Mouse (Mus musculus) CH12.LX (cell line): ENCODE results near the gene Thtpa. TPM values are rescaled to one million over a fixed set of nuclear protein-coding genes. Genes with fewer than 3 reads are reported as not detected.

Source experiments
- DNase-seq: peaks from one replicate; pipeline ENCODE4 v3.0.0-alpha.2; 2013; ENCODE audit errors: extremely low read depth
- H3K27ac ChIP-seq: 2 replicates; pipeline ENCODE4 v1.5.1; 2012; ENCODE audit warnings: low read depth, mild to moderate bottlenecking, control low read depth, moderate library complexity; ENCODE audit not compliant: insufficient read depth
- H3K27me3 ChIP-seq: replicated peaks from 2 replicates; pipeline ENCODE3; 2012; ENCODE audit warnings: inconsistent platforms
- H3K36me3 ChIP-seq, 2 experiments: replicated peaks in 1 of 2; 2 replicates each; pipeline versions ENCODE3 to v1.6.1; 2012; ENCODE audit warnings: inconsistent platforms in 1 of 2, low read length in 1 of 2, mild to moderate bottlenecking in 1 of 2, mixed read lengths in 1 of 2, moderate library complexity in 1 of 2; ENCODE audit not compliant: control insufficient read depth in 1 of 2, insufficient read depth in 1 of 2
- H3K4me1 ChIP-seq, 2 experiments: 2 replicates each; pipeline ENCODE4 v1.6.1; 2012; ENCODE audit warnings: inconsistent platforms in 1 of 2, moderate library complexity in 1 of 2; ENCODE audit not compliant: insufficient read depth in 2 of 2, control insufficient read depth in 1 of 2
- H3K4me2 ChIP-seq: 2 replicates; pipeline ENCODE4 v1.6.1; 2012; ENCODE audit warnings: low read depth, mild to moderate bottlenecking, control low read depth; ENCODE audit not compliant: poor library complexity, insufficient read depth, severe bottlenecking
- H3K4me3 ChIP-seq, 3 experiments: fragments of 150-350 bp in 1 of 3; sonication (generic) in 1 of 3; replicated peaks in 1 of 3; 2 replicates each; pipeline versions ENCODE3 to v1.5.1; 2011 to 2012; ENCODE audit warnings: low read depth in 2 of 3, low read length in 2 of 3, mild to moderate bottlenecking in 2 of 3, moderate library complexity in 2 of 3, control low read depth in 1 of 3, improper control_type of control experiment in 1 of 3, inconsistent platforms in 1 of 3, mixed read lengths in 1 of 3; ENCODE audit not compliant: poor library complexity in 1 of 3
- H3K79me2 ChIP-seq: replicated peaks from 2 replicates; pipeline ENCODE4 v1.6.1; 2012; ENCODE audit warnings: mild to moderate bottlenecking, moderate library complexity; ENCODE audit not compliant: control insufficient read depth, poor library complexity, insufficient read depth, severe bottlenecking; ENCODE audit errors: extremely low read depth
- H3K9ac ChIP-seq: 2 replicates; pipeline ENCODE4 v1.6.1; 2012; ENCODE audit warnings: low read depth, mild to moderate bottlenecking, control low read depth, moderate library complexity; ENCODE audit not compliant: insufficient read depth
- H3K9me3 ChIP-seq: replicated peaks from 2 replicates; pipeline ENCODE3; 2012; ENCODE audit warnings: low read length, inconsistent platforms, mixed read lengths
- BHLHE40 ChIP-seq: IDR thresholded peaks from 2 replicates; pipeline ENCODE4 v1.6.1; 2011; ENCODE audit warnings: mild to moderate bottlenecking, low read depth, low read length, improper control_type of control experiment
- CHD1 ChIP-seq: IDR thresholded peaks from 2 replicates; pipeline ENCODE4 v1.6.1; 2012; ENCODE audit warnings: low read depth, low read length, improper control_type of control experiment, inconsistent platforms
- CHD2 ChIP-seq: IDR thresholded peaks from 2 replicates; pipeline ENCODE4 v1.6.1; 2011; ENCODE audit warnings: low read length, improper control_type of control experiment
- CTCF ChIP-seq, 2 experiments: IDR thresholded peaks in 1 of 2; conservative IDR thresholded peaks in 1 of 2; 2 replicates each; pipeline ENCODE4 v1.5.1; 2011 to 2012; ENCODE audit warnings: low read depth in 2 of 2, low read length in 2 of 2, improper control_type of control experiment in 1 of 2, inconsistent platforms in 1 of 2, mild to moderate bottlenecking in 1 of 2, moderate library complexity in 1 of 2
- E2F4 ChIP-seq: IDR thresholded peaks from 2 replicates; pipeline ENCODE4 v1.6.1; 2011; ENCODE audit warnings: low read depth, low read length, improper control_type of control experiment; ENCODE audit not compliant: insufficient replicate concordance
- ELF1 ChIP-seq: IDR thresholded peaks from 2 replicates; pipeline ENCODE4 v1.6.1; 2014; ENCODE audit warnings: low read depth, mild to moderate bottlenecking, inconsistent platforms, low read length, improper control_type of control experiment
- EP300 ChIP-seq: IDR thresholded peaks from 2 replicates; pipeline ENCODE4 v1.6.1; 2011; ENCODE audit warnings: low read length, improper control_type of control experiment
- ETS1 ChIP-seq: conservative IDR thresholded peaks from 2 replicates; pipeline ENCODE4 v1.6.1; 2012; ENCODE audit warnings: low read depth, mild to moderate bottlenecking, inconsistent platforms, low read length, improper control_type of control experiment, moderate library complexity
- GABPA ChIP-seq: IDR thresholded peaks from 2 replicates; pipeline ENCODE4 v1.6.1; 2012; ENCODE audit warnings: low read depth, low read length, improper control_type of control experiment, inconsistent platforms; ENCODE audit not compliant: insufficient replicate concordance
- HCFC1 ChIP-seq: IDR thresholded peaks from 2 replicates; pipeline ENCODE4 v1.6.1; 2012; ENCODE audit warnings: low read depth, mild to moderate bottlenecking, inconsistent platforms, low read length, improper control_type of control experiment
- IRF4 ChIP-seq: IDR thresholded peaks from 2 replicates; pipeline ENCODE4 v1.6.1; 2014; ENCODE audit warnings: low read depth, mild to moderate bottlenecking, inconsistent platforms, low read length, improper control_type of control experiment
- JUN ChIP-seq: IDR thresholded peaks from 2 replicates; pipeline ENCODE4 v1.6.1; 2011; ENCODE audit warnings: low read depth, mild to moderate bottlenecking, low read length, improper control_type of control experiment, moderate library complexity; ENCODE audit not compliant: insufficient read depth
- JUND ChIP-seq: conservative IDR thresholded peaks from 2 replicates; pipeline ENCODE4 v1.6.1; 2011; ENCODE audit warnings: low read depth, low read length, improper control_type of control experiment
- KAT2A ChIP-seq: IDR thresholded peaks from 2 replicates; pipeline ENCODE4 v1.6.1; 2012; ENCODE audit warnings: low read length, improper control_type of control experiment, inconsistent platforms; ENCODE audit not compliant: insufficient replicate concordance
- MAFK ChIP-seq: IDR thresholded peaks from 2 replicates; pipeline ENCODE4 v1.6.1; 2011; ENCODE audit warnings: low read length, improper control_type of control experiment; ENCODE audit not compliant: insufficient replicate concordance
- MAX ChIP-seq: IDR thresholded peaks from 2 replicates; pipeline ENCODE4 v1.6.1; 2011; ENCODE audit warnings: low read length, improper control_type of control experiment
- MAZ ChIP-seq: IDR thresholded peaks from 2 replicates; pipeline ENCODE4 v1.6.1; 2012; ENCODE audit warnings: low read depth, mild to moderate bottlenecking, inconsistent platforms, low read length, improper control_type of control experiment, moderate library complexity
- MEF2A ChIP-seq: IDR thresholded peaks from 2 replicates; pipeline ENCODE4 v1.6.1; 2014; ENCODE audit warnings: low read depth, mild to moderate bottlenecking, inconsistent platforms, low read length, improper control_type of control experiment, borderline replicate concordance
- MXI1 ChIP-seq: IDR thresholded peaks from 2 replicates; pipeline ENCODE4 v1.6.1; 2011; ENCODE audit warnings: mild to moderate bottlenecking, low read depth, low read length, improper control_type of control experiment
- MYC ChIP-seq: IDR thresholded peaks from 2 replicates; pipeline ENCODE4 v1.6.1; 2011; ENCODE audit warnings: low read depth, mild to moderate bottlenecking, improper control_type of control experiment, low read length
- NELFE ChIP-seq: IDR thresholded peaks from 2 replicates; pipeline ENCODE4 v1.6.1; 2011; ENCODE audit warnings: low read depth, low read length, improper control_type of control experiment
- NRF1 ChIP-seq: IDR thresholded peaks from 2 replicates; pipeline ENCODE4 v1.6.1; 2014; ENCODE audit warnings: low read depth, mild to moderate bottlenecking, inconsistent platforms, low read length, improper control_type of control experiment, moderate library complexity
- PAX5 ChIP-seq: IDR thresholded peaks from 2 replicates; pipeline ENCODE4 v1.6.1; 2012; ENCODE audit warnings: low read length, inconsistent platforms, mixed read lengths
- POLR2A ChIP-seq: IDR thresholded peaks from 2 replicates; pipeline ENCODE4 v1.6.1; 2011; ENCODE audit warnings: low read depth, mild to moderate bottlenecking, improper control_type of control experiment, low read length
- POLR2AphosphoS2 ChIP-seq: IDR thresholded peaks from 2 replicates; pipeline ENCODE4 v1.6.1; 2011; ENCODE audit warnings: low read depth, low read length, improper control_type of control experiment
- RAD21 ChIP-seq: IDR thresholded peaks from 2 replicates; pipeline ENCODE4 v1.6.1; 2011; ENCODE audit warnings: low read depth, mild to moderate bottlenecking, low read length, improper control_type of control experiment, moderate library complexity
- RCOR1 ChIP-seq: conservative IDR thresholded peaks from 2 replicates; pipeline ENCODE4 v1.6.1; 2012; ENCODE audit warnings: low read depth, mild to moderate bottlenecking, inconsistent platforms, low read length, improper control_type of control experiment
- SIN3A ChIP-seq: IDR thresholded peaks from 2 replicates; pipeline ENCODE4 v1.6.1; 2012; ENCODE audit warnings: low read length, improper control_type of control experiment, inconsistent platforms
- SMC3 ChIP-seq: IDR thresholded peaks from 2 replicates; pipeline ENCODE4 v1.6.1; 2011; ENCODE audit warnings: low read depth, low read length, improper control_type of control experiment
- TBP ChIP-seq: conservative IDR thresholded peaks from 2 replicates; pipeline ENCODE4 v1.6.1; 2011; ENCODE audit warnings: low read depth, low read length, improper control_type of control experiment
- TCF12 ChIP-seq: IDR thresholded peaks from 2 replicates; pipeline ENCODE4 v1.6.1; 2014; ENCODE audit warnings: low read depth, mild to moderate bottlenecking, inconsistent platforms, low read length, improper control_type of control experiment
- UBTF ChIP-seq: IDR thresholded peaks from 2 replicates; pipeline ENCODE4 v1.6.1; 2012; ENCODE audit warnings: low read depth, mild to moderate bottlenecking, inconsistent platforms, low read length, improper control_type of control experiment, moderate library complexity
- USF1 ChIP-seq: IDR thresholded peaks from 2 replicates; pipeline ENCODE4 v1.6.1; 2014; ENCODE audit warnings: low read depth, mild to moderate bottlenecking, inconsistent platforms, low read length, improper control_type of control experiment
- USF2 ChIP-seq: conservative IDR thresholded peaks from 2 replicates; pipeline ENCODE4 v1.6.1; 2011; ENCODE audit warnings: low read depth, low read length, improper control_type of control experiment
- ZC3H11A ChIP-seq: IDR thresholded peaks from 2 replicates; pipeline ENCODE4 v1.6.1; 2012; ENCODE audit warnings: low read depth, mild to moderate bottlenecking, inconsistent platforms, low read length, improper control_type of control experiment
- ZKSCAN1 ChIP-seq: IDR thresholded peaks from 2 replicates; pipeline ENCODE4 v1.6.1; 2012; ENCODE audit warnings: low read depth, inconsistent platforms, low read length, improper control_type of control experiment, borderline replicate concordance
- ZMIZ1 ChIP-seq: IDR thresholded peaks from 2 replicates; pipeline ENCODE4 v1.6.1; 2012; ENCODE audit warnings: low read depth, mild to moderate bottlenecking, inconsistent platforms, low read length, improper control_type of control experiment
- ZNF384 ChIP-seq: IDR thresholded peaks from 2 replicates; pipeline ENCODE4 v1.6.1; 2012; ENCODE audit warnings: low read depth, low read length, improper control_type of control experiment, inconsistent platforms
- dilution Hi-C: fragments of 300-500 bp; cut with MboI; formaldehyde crosslinking; loops from 2 replicates; pipeline ENCODE4 v1.14.3; 2020; ENCODE audit warnings: low sequenced_read_pairs; ENCODE audit not compliant: extremely low pct_unique_long_range_greater_than_20kb, extremely low pct_ligation_motif_present
- in situ Hi-C: fragments of 300-500 bp; cut with MboI; formaldehyde crosslinking; loops from 3 replicates; pipeline ENCODE4 v1.14.3; 2019; ENCODE audit warnings: low sequenced_read_pairs, low pct_ligation_motif_present, low pct_unique_long_range_greater_than_20kb, mixed read lengths
- polyA plus RNA-seq: library from polyadenylated mRNA; unstranded; fragments of >175 nt; gene quantifications from 2 replicates; pipeline ENCODE4 v1.2.1, GENCODE M21; 2012; ENCODE audit warnings: low read depth; ENCODE audit not compliant: insufficient read length
- total RNA-seq, 2 experiments: library from RNA; depleted of rRNA; stranded (reverse); fragments of 300-350 nt in 1 of 2; fragments of >200 nt in 1 of 2; gene quantifications; 2 replicates each; pipeline ENCODE4 v1.2.3; 2012 to 2014

The Thtpa gene
- total and polyA plus RNA-seq, 3 experiments, result 4.0 to 9.4 (median 6.7) TPM

DNA sequence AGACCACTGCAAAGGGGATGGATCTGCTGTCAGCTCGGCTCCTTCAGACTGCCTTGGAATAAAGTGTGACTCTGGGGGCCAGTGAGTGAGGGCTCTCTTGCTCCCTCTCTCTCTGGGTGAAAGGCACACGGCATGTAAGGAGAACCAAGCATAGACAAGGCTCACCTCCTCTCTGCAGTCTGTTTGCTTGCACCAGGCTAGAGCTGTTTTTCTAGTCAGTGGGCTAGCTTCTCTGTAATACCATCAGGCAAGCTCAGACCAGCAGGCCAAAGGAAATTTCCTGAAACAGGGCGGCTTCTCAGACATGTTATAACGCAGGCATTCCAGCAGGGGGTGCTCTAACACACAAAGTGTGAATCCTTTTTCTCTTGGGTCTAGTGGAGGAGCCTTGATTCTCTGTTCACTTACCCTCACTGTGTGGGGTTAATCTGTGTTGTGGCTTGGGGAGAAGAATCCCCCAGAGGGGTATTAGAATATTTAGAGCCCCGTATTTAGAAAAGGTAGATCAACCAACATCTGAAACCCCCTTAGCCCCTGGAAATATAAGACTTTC lies 53.9 kb downstream of the Thtpa start:
- no peaks in the 10 kb centered on the region for H3K36me3 ChIP-seq
- no peak overlapping the region for H3K27ac ChIP-seq
- no peaks in the 10 kb centered on the region for H3K9me3 ChIP-seq
- peak; percentile 83 for DNase-seq
- H3K27me3 ChIP-seq, result no peaks in the 10 kb centered on the region
- peaks cover 16 to 57% of the 10 kb centered on the region in 2 experiments for H3K4me1 ChIP-seq
- H3K9ac ChIP-seq, result no peak overlapping the region
- no peak overlapping the region for H3K4me2 ChIP-seq
- no peaks in the 10 kb centered on the region for H3K79me2 ChIP-seq
- dilution Hi-C loops, result no loop called here
- in situ Hi-C loops, result no loop called here
- TF ChIP-seq SIN3A (no peak), MAZ (no peak), GABPA (no peak), ELF1 (no peak), CHD2 (no peak), HCFC1 (no peak), USF1 (no peak), JUND (0 out of 2 replicates have a peak, but pooled peaks have one; percentile 17), MXI1 (no peak), MAX (peak; percentile 36; the same call in 1 of the 2 replicates), JUN (no peak), CHD1 (no peak), ZC3H11A (peak; percentile 43), UBTF (no peak), RAD21 (peak; percentile 91), TCF12 (0 out of 2 replicates have a peak, but pooled peaks have one; percentile 13), IRF4 (peak; percentile 33; the same call in 1 of the 2 replicates), EP300 (no peak), ZMIZ1 (no peak), NRF1 (no peak), E2F4 (no peak), TBP (no peak), NELFE (no peak), MEF2A (no peak), KAT2A (no peak), POLR2AphosphoS2 (no peak), BHLHE40 (no peak), ZKSCAN1 (no peak), SMC3 (peak; percentile 81), MAFK (no peak), ZNF384 (no peak), POLR2A (no peak), ETS1 (no peak), USF2 (no peak), PAX5 (no peak), CTCF (conservative IDR thresholded peaks at IDR 0.05 in 1 of 2, IDR thresholded peaks at IDR 0.05 in 1 of 2; ENCODE audit: low read depth in 2 of 2, low read length in 2 of 2) (peak; percentile 93 to 94), RCOR1 (no peak), MYC (no peak)
- no peak overlapping the region for H3K4me3 ChIP-seq
